Mouse (Mus musculus): Measurements from ENCODE around the gene Efnb3. TPM values are rescaled to one million over a fixed set of nuclear protein-coding genes. Genes with fewer than 3 reads are reported as not detected.

Efnb3 gene
- polyA plus RNA-seq, 1 experiment from 2014 or later = 130 TPM

DNA sequence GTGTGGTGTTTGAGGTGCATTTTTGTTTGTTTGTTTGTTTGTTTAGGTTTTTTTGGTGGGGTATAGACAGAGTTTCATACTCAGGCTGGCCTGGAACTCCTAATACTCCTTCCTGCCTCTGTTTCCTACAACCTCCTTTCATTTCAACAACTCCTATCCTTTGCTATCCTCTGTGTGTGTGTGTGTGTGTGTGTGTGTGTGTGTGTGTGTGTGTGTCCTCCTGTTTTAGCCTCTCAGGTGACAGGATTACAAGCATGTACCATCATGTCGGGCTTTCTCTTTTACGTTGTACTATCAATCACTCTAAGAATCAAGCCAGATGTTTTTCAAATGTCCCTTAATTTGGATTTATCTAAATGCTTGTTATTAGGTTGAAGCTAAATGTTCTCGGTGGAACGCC is 33.4 kb downstream of the Efnb3 start:
- peak overlapping the region; percentile 68 for H3K9ac ChIP-seq (replicated peaks)
- H3K27me3 ChIP-seq = no peaks in the 10 kb centered on the region
- peak overlapping the region; percentile 53 for H3K4me2 ChIP-seq (replicated peaks)
- 0 out of 2 replicates have a peak, but pooled peaks cover 3% of the 10 kb centered on the region for H3K36me3 ChIP-seq
- ATAC-seq = peak; percentile 21; the same call in 1 of the 2 replicates
- H3K4me1 ChIP-seq (replicated peaks) = peaks cover 23% of the 10 kb centered on the region
- no peaks in the 10 kb centered on the region for H3K9me3 ChIP-seq
- H3K27ac ChIP-seq = peak overlapping the region; percentile 98
- peak overlapping the region; percentile 25 for H3K4me3 ChIP-seq (replicated peaks)
- WGBS = 16% methylated on average over 4 of the region's 4 CpGs

DNA sequence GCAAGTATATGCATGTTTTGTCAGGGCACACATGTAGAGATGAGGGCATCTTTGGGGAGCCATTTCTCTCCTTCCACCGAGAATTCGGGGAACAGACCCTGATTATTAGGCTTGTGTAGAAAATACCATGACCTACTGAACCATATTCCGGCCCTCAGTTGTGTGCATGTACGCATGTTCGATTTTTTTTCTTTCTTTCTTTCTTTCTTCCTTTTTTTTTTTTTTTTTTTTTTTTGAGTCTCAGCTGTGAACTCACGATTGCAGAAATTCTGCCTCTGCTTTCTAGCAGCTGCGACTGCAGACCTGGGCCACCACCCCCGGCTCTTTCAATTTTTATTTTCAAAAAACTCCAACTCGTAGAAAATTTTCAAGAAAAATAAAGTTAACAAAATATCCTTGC is 34.3 kb downstream of the Efnb3 start:
- Histone ChIP-seq H3K27ac (peak overlapping the region; percentile 98; the same call in 1 of the 2 replicates), H3K4me3 (replicated peaks) (no peak overlapping the region), H3K4me2 (replicated peaks) (no peak overlapping the region), H3K9ac (replicated peaks) (no peak overlapping the region), H3K9me3 (no peaks in the 10 kb centered on the region), H3K36me3 (0 out of 2 replicates have a peak, but pooled peaks cover 3% of the 10 kb centered on the region), H3K4me1 (replicated peaks) (peaks cover 23% of the 10 kb centered on the region), H3K27me3 (no peaks in the 10 kb centered on the region)
- 86% methylated on average over 9 of the region's 9 CpGs for WGBS
- no peak for ATAC-seq

DNA sequence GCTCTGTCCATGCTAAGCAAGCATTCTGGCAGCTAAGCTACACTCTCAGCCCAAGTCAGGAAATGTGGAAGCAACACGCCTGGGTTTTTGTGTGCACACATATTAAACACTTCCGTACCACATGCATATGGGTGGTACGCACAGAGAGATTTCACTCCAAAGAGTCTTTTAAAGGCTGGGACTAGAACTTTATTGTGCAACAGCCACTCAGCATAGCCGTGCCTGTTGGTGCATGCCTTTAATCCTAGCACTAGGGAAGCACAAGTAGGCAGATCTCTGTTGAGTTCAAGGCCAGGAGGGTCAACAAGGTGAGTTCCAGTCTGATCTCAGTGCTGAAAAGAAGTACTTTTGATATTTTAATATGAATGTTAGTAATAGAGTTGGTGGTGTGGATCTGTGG is 36.4 kb downstream of the Efnb3 start:
- ATAC-seq = no peak
- Histone ChIP-seq H3K4me1 (replicated peaks) (peaks cover 23% of the 10 kb centered on the region), H3K4me3 (replicated peaks) (no peak overlapping the region), H3K9ac (replicated peaks) (no peak overlapping the region), H3K9me3 (no peaks in the 10 kb centered on the region), H3K4me2 (replicated peaks) (no peak overlapping the region), H3K27me3 (no peaks in the 10 kb centered on the region), H3K36me3 (no peaks in the 10 kb centered on the region), H3K27ac (no peak overlapping the region)
- 86% methylated on average over 4 of the region's 4 CpGs for WGBS

DNA sequence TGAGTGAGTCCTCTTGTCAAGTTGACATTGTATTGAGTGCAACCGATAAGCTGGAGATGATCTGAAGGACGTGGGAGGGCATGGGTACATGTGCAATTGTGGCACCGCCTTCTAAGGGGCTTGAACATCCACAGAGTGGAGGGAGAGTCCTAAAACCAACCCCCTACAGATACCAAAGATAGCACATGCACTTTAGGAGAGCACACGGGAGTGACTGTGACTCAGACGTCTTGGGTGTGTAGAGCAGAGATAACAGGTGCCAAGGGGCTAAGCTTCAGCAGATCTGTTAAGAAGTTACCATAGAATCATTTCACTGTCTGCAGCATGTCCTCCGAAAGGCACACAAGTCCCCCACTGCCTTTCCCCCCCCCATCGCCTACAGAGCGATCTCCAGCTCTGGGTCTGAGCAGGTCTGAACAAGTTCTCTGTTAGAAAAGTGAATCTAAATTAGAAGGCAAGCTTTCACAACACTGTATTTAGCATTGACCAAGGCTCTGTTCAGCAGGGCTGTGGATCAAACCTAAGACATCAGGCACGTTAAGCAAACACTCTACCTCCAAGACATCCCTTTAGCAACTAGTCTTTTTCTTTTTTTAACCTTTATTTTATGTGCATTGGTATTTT is 38.4 kb downstream of the Efnb3 start:
- Histone ChIP-seq H3K4me3 (replicated peaks) (no peak overlapping the region), H3K4me1 (replicated peaks) (peaks cover 8% of the 10 kb centered on the region), H3K4me2 (replicated peaks) (no peak overlapping the region), H3K27ac (no peak overlapping the region), H3K9ac (replicated peaks) (no peak overlapping the region), H3K27me3 (no peaks in the 10 kb centered on the region), H3K36me3 (no peaks in the 10 kb centered on the region), H3K9me3 (no peaks in the 10 kb centered on the region)
- WGBS = 89% methylated on average over 9 of the region's 9 CpGs
- ATAC-seq = no peak

DNA sequence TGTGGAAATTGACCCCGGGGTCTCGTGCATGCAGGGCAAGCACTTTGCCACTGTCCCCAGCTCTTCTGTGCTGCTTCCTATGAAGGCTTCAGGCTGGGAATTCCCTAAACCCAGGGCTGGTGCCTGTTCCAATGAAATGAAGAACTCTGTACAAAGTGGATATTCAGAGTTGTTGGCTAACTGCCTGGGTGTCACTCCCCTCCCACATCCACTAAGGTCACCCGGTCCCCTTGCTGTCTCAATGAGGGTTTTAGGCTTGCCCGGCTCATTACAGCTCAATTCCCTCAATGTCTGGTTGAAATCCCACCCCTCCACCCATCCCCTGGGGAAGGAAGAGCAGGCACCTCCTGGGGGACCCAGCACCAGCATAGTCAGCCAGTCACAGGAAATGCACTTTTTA is 40.0 kb downstream of the Efnb3 start:
- Histone ChIP-seq H3K9me3 (no peaks in the 10 kb centered on the region), H3K36me3 (no peaks in the 10 kb centered on the region), H3K4me2 (replicated peaks) (no peak overlapping the region), H3K4me3 (replicated peaks) (no peak overlapping the region), H3K27ac (no peak overlapping the region), H3K4me1 (replicated peaks) (no peaks in the 10 kb centered on the region), H3K9ac (replicated peaks) (no peak overlapping the region), H3K27me3 (no peaks in the 10 kb centered on the region)
- ATAC-seq = no peak
- WGBS = 76% methylated on average over 4 of the region's 4 CpGs

DNA sequence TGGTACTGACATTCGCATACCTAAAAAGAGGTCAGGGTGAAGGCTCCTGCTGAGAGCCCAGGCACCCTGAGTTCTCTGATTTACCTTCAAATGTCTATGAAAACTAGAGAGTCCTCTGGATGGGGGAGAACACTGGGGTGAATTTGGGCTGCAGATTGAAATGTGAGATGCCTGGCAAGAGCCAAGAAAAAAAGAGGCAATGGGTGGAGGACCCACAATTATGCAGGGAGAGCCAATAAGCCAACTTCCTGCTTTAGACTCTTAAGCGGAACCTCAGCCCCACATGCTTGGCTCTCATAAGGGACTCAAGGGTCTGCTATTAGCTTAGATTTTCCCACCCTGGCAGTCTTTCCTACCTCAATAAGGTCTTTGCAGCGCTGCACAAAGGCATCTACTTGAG is 43.3 kb downstream of the Efnb3 start:
- Histone ChIP-seq H3K36me3 (no peaks in the 10 kb centered on the region), H3K27ac (no peak overlapping the region), H3K27me3 (no peaks in the 10 kb centered on the region), H3K4me3 (replicated peaks) (no peak overlapping the region), H3K9ac (replicated peaks) (peak overlapping the region; percentile 12; the same call in 1 of the 2 replicates), H3K9me3 (no peaks in the 10 kb centered on the region), H3K4me1 (replicated peaks) (no peaks in the 10 kb centered on the region), H3K4me2 (replicated peaks) (no peak overlapping the region)
- WGBS = 75% methylated on average over 3 of the region's 3 CpGs
- ATAC-seq = no peak

DNA sequence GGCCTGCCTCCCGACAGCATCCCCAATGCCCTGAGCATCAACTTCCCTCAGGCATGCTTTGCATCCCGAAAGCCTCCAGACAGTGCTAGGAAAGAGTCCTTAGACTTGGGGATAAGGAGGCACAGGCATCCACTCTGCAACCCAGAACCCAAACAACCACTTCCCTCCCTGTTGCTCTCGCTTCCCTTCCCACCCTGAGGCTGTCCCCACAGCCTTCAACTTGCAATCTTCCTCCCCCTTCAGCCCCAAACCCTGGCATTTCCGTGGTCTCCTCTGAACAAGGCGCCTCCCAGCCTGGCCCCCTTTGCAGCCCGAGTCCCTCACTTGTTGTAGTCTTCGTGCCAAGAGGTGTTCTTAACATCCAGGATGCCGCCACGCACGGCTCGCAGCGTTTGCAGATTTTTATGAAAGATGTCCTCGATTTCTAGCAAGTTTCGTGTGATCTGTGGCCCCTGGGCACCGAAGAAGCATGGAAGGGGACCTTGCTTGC is 43.8 kb downstream of the Efnb3 start:
- Histone ChIP-seq H3K36me3 (no peaks in the 10 kb centered on the region), H3K4me2 (replicated peaks) (no peak overlapping the region), H3K9me3 (no peaks in the 10 kb centered on the region), H3K4me1 (replicated peaks) (no peaks in the 10 kb centered on the region), H3K27ac (no peak overlapping the region), H3K4me3 (replicated peaks) (no peak overlapping the region), H3K27me3 (no peaks in the 10 kb centered on the region), H3K9ac (replicated peaks) (0 out of 2 replicates have a peak overlapping the region, but pooled peaks have one; percentile 12)
- no peak for ATAC-seq
- 78% methylated on average over 15 of the region's 15 CpGs for WGBS

DNA sequence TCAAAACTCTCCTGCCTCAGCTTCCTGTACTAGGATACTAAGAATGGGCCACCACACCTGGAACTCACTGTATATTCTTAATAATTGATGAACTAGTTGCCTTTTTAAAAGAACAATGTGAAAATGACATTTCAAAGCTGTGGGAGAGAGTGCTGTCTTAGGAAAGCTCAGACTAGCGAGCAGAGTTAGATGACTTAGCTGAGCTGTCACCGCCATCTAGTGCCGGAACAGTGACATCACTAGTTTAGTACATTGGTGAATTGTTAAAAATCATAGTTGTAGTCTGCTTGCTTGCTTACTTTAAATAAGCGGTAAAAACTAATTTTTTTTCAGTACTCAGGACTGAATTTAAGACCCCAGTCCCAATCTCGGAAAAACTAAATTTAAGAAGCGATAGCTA is 46.2 kb downstream of the Efnb3 start:
- Histone ChIP-seq H3K4me2 (replicated peaks) (no peak overlapping the region), H3K27me3 (no peaks in the 10 kb centered on the region), H3K27ac (no peak overlapping the region), H3K9me3 (no peaks in the 10 kb centered on the region), H3K36me3 (no peaks in the 10 kb centered on the region), H3K9ac (replicated peaks) (no peak overlapping the region), H3K4me1 (replicated peaks) (no peaks in the 10 kb centered on the region), H3K4me3 (replicated peaks) (no peak overlapping the region)
- WGBS = 13% methylated on average over 6 of the region's 6 CpGs
- ATAC-seq = no peak

DNA sequence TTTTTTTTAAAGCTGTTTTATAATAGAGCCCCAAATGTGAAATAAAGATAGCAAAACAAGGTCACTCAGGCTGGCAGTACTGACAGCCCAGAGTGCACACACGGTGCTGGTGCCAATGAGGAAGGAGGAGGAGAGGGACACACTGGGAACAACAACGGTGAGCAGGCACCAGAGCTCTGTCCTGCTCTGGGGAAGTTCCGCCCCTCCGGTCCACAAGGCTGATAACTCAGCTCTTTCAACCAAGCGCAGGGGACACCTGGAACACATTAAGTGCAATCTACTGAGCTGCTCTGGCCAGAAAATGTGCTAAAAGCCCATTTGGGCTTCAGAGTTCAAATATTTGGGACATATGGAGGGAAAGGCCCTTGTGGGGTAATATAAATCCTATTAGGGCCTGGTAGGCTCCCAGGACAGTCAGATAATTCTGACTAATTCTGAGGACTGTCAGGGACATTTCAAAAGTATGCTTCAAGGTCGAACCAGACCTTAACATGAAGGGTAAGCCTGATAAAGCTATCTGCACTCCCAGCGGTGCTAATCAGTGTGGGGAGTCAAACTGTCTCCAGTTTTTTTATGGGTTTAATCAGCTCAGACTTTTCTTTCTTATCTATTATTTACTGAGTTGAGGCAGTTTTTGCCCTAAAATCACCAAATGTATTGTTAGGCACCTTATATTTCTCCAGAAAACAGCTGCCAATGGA is 49.1 kb downstream of the Efnb3 start:
- ATAC-seq = no peak
- 69% methylated on average over 7 of the region's 7 CpGs for WGBS
- Histone ChIP-seq H3K9ac (replicated peaks) (no peak overlapping the region; the same call in 1 of the 2 replicates), H3K4me1 (replicated peaks) (no peaks in the 10 kb centered on the region), H3K27me3 (no peaks in the 10 kb centered on the region), H3K27ac (no peak overlapping the region), H3K4me3 (replicated peaks) (no peak overlapping the region), H3K4me2 (replicated peaks) (no peak overlapping the region), H3K9me3 (no peaks in the 10 kb centered on the region), H3K36me3 (no peaks in the 10 kb centered on the region)

Small RNAs within 50 kb of the gene (microRNA-seq; reads per million reads assigned to microRNA genes)
- gene Gm27493 = not detected

Other genes with a start within 250 kb of the Efnb3 start
- gene Cntrob, start 236.4 kb downstream of the Efnb3 start, polyA plus RNA-seq (2015; fragmentation: Nextera tagmentation; extraction: Ambion mirVana) = 29.8 and 30.8 TPM in 2 replicates
- 221 and 223 TPM in 2 replicates for gene Trappc1, start 236.2 kb downstream of the Efnb3 start, polyA plus RNA-seq (2015; fragmentation: Nextera tagmentation; extraction: Ambion mirVana)
- 3.9 and 4.9 TPM in 2 replicates for gene Kcnab3, start 233.9 kb downstream of the Efnb3 start, polyA plus RNA-seq (2015; fragmentation: Nextera tagmentation; extraction: Ambion mirVana)
- gene Rnf227, start 219.7 kb downstream of the Efnb3 start, polyA plus RNA-seq (2015; fragmentation: Nextera tagmentation; extraction: Ambion mirVana) = 146 and 155 TPM in 2 replicates
- gene Chd3, start 190.8 kb downstream of the Efnb3 start, polyA plus RNA-seq (2015; fragmentation: Nextera tagmentation; extraction: Ambion mirVana) = 83.5 and 91.9 TPM in 2 replicates
- gene Naa38, start 164.7 kb downstream of the Efnb3 start, polyA plus RNA-seq (2015; fragmentation: Nextera tagmentation; extraction: Ambion mirVana) = 92.2 and 105 TPM in 2 replicates
- 41.8 and 47.7 TPM in 2 replicates for gene Cyb5d1, start 164.6 kb downstream of the Efnb3 start, polyA plus RNA-seq (2015; fragmentation: Nextera tagmentation; extraction: Ambion mirVana)
- gene Tmem88, start 162.0 kb downstream of the Efnb3 start, polyA plus RNA-seq (2015; fragmentation: Nextera tagmentation; extraction: Ambion mirVana) = 4.9 and 7.0 TPM in 2 replicates
- gene Kdm6b, start 146.5 kb downstream of the Efnb3 start, polyA plus RNA-seq (2015; fragmentation: Nextera tagmentation; extraction: Ambion mirVana) = 54.9 and 59.2 TPM in 2 replicates
- 2.2 and 2.7 TPM in 2 replicates for gene Dnah2, start 11.1 kb downstream of the Efnb3 start, polyA plus RNA-seq (2015; fragmentation: Nextera tagmentation; extraction: Ambion mirVana)
- gene Wrap53, start 20.1 kb upstream of the Efnb3 start, polyA plus RNA-seq (2015; fragmentation: Nextera tagmentation; extraction: Ambion mirVana) = 24.5 and 26.9 TPM in 2 replicates
- 84.2 and 93.4 TPM in 2 replicates for gene Trp53, start 20.2 kb upstream of the Efnb3 start, polyA plus RNA-seq (2015; fragmentation: Nextera tagmentation; extraction: Ambion mirVana)
- gene Atp1b2, start 45.7 kb upstream of the Efnb3 start, polyA plus RNA-seq (2015; fragmentation: Nextera tagmentation; extraction: Ambion mirVana) = 23.2 and 24.3 TPM in 2 replicates
- not detected in 2 replicates for gene Shbg, start 57.7 kb upstream of the Efnb3 start, polyA plus RNA-seq (2015; fragmentation: Nextera tagmentation; extraction: Ambion mirVana)
- gene Sat2, start 61.8 kb upstream of the Efnb3 start, polyA plus RNA-seq (2015; fragmentation: Nextera tagmentation; extraction: Ambion mirVana) = 25.1 and 28.5 TPM in 2 replicates
- gene Fxr2, start 72.8 kb upstream of the Efnb3 start, polyA plus RNA-seq (2015; fragmentation: Nextera tagmentation; extraction: Ambion mirVana) = 40.5 and 52.4 TPM in 2 replicates
- gene Sox15, start 95.1 kb upstream of the Efnb3 start, polyA plus RNA-seq (2015; fragmentation: Nextera tagmentation; extraction: Ambion mirVana) = 0.31 TPM in 1 of 2 replicates, not detected in the other
- gene Mpdu1, start 102.4 kb upstream of the Efnb3 start, polyA plus RNA-seq (2015; fragmentation: Nextera tagmentation; extraction: Ambion mirVana) = 103 and 104 TPM in 2 replicates
- 6.1 and 7.3 TPM in 2 replicates for gene Cd68, start 105.9 kb upstream of the Efnb3 start, polyA plus RNA-seq (2015; fragmentation: Nextera tagmentation; extraction: Ambion mirVana)
- gene Eif4a1, start 112.2 kb upstream of the Efnb3 start, polyA plus RNA-seq (2015; fragmentation: Nextera tagmentation; extraction: Ambion mirVana) = 581 and 595 TPM in 2 replicates
- 101 and 103 TPM in 2 replicates for gene Senp3, start 121.9 kb upstream of the Efnb3 start, polyA plus RNA-seq (2015; fragmentation: Nextera tagmentation; extraction: Ambion mirVana)
- gene Tnfsf13, start 125.6 kb upstream of the Efnb3 start, polyA plus RNA-seq (2015; fragmentation: Nextera tagmentation; extraction: Ambion mirVana) = 0.36 TPM in 1 of 2 replicates, not detected in the other
- 0.98 and 1.2 TPM in 2 replicates for gene Tnfsf12, start 135.6 kb upstream of the Efnb3 start, polyA plus RNA-seq (2015; fragmentation: Nextera tagmentation; extraction: Ambion mirVana)
- 0.64 and 1.2 TPM in 2 replicates for gene Tnfsfm13, start 135.9 kb upstream of the Efnb3 start, polyA plus RNA-seq (2015; fragmentation: Nextera tagmentation; extraction: Ambion mirVana)
- gene Polr2a, start 198.4 kb upstream of the Efnb3 start, polyA plus RNA-seq (2015; fragmentation: Nextera tagmentation; extraction: Ambion mirVana) = 22.7 and 24.9 TPM in 2 replicates
- 0.31 TPM in 1 of 2 replicates, not detected in the other for gene Slc35g3, start 201.8 kb upstream of the Efnb3 start, polyA plus RNA-seq (2015; fragmentation: Nextera tagmentation; extraction: Ambion mirVana)
- 2.9 and 3.2 TPM in 2 replicates for gene Zbtb4, start 205.7 kb upstream of the Efnb3 start, polyA plus RNA-seq (2015; fragmentation: Nextera tagmentation; extraction: Ambion mirVana)
- 0.83 and 0.85 TPM in 2 replicates for gene Chrnb1, start 235.7 kb upstream of the Efnb3 start, polyA plus RNA-seq (2015; fragmentation: Nextera tagmentation; extraction: Ambion mirVana)
- 3.4 and 4.4 TPM in 2 replicates for gene Fgf11, start 241.7 kb upstream of the Efnb3 start, polyA plus RNA-seq (2015; fragmentation: Nextera tagmentation; extraction: Ambion mirVana)
- gene Tmem102, start 245.4 kb upstream of the Efnb3 start, polyA plus RNA-seq (2015; fragmentation: Nextera tagmentation; extraction: Ambion mirVana) = 0.44 and 0.52 TPM in 2 replicates

Data from midbrain, embryonic 13.5 days (tissue).